Mouse (Mus musculus): Measurements from ENCODE around the gene Atrnl1. TPM values are rescaled to one million over a fixed set of nuclear protein-coding genes. Genes with fewer than 3 reads are reported as not detected.

The Atrnl1 gene
- polyA plus RNA-seq, 1 experiment: 6.9 TPM

- Histone ChIP-seq H3K4me1 (ENCODE audit: control insufficient read depth, insufficient read depth, insufficient read length, low read length) (no peaks in the 10 kb centered on the region), H3K4me3 (ENCODE audit: insufficient read depth, low read depth, low read length) (no peak overlapping the region), H3K27ac (replicated peaks; ENCODE audit: low read depth, low read length) (no peak overlapping the region)
These were observed 114.1 kb downstream of the Atrnl1 start for GRCm38 (mm10) chr19:57724920-57725319.

- Histone ChIP-seq H3K4me1 (ENCODE audit: control insufficient read depth, insufficient read depth, insufficient read length, low read length) (no peaks in the 10 kb centered on the region), H3K4me3 (ENCODE audit: insufficient read depth, low read depth, low read length) (no peak overlapping the region), H3K27ac (replicated peaks; ENCODE audit: low read depth, low read length) (no peak overlapping the region)
These were observed 114.5 kb downstream of the Atrnl1 start for GRCm38 (mm10) chr19:57725326-57725725.

- Histone ChIP-seq H3K4me1 (ENCODE audit: control insufficient read depth, insufficient read depth, insufficient read length, low read length) (no peaks in the 10 kb centered on the region), H3K27ac (replicated peaks; ENCODE audit: low read depth, low read length) (no peak overlapping the region), H3K4me3 (ENCODE audit: insufficient read depth, low read depth, low read length) (no peak overlapping the region)
These were observed 116.2 kb downstream of the Atrnl1 start for GRCm38 (mm10) chr19:57727009-57727408.

GRCm38 (mm10) chr19:57737475-57737874, 126.6 kb downstream of the Atrnl1 start:
- no peak overlapping the region for H3K4me3 ChIP-seq (ENCODE audit: insufficient read depth, low read depth, low read length)
- H3K4me1 ChIP-seq (ENCODE audit: control insufficient read depth, insufficient read depth, insufficient read length, low read length): 0 out of 2 replicates have a peak, but pooled peaks cover 2% of the 10 kb centered on the region
- H3K27ac ChIP-seq (replicated peaks; ENCODE audit: low read depth, low read length): peak overlapping the region; percentile 63

GRCm38 (mm10) chr19:57745579-57745978, 134.7 kb downstream of the Atrnl1 start:
- no peak overlapping the region for H3K4me3 ChIP-seq (ENCODE audit: insufficient read depth, low read depth, low read length)
- H3K4me1 ChIP-seq (ENCODE audit: control insufficient read depth, insufficient read depth, insufficient read length, low read length): no peaks in the 10 kb centered on the region
- no peak overlapping the region for H3K27ac ChIP-seq (replicated peaks; ENCODE audit: low read depth, low read length)

- no peaks in the 10 kb centered on the region for H3K4me1 ChIP-seq (ENCODE audit: control insufficient read depth, insufficient read depth, insufficient read length, low read length)
- H3K4me3 ChIP-seq (ENCODE audit: insufficient read depth, low read depth, low read length): no peak overlapping the region
- no peak overlapping the region for H3K27ac ChIP-seq (replicated peaks; ENCODE audit: low read depth, low read length)
These were observed 135.7 kb downstream of the Atrnl1 start for GRCm38 (mm10) chr19:57746553-57746952.

GRCm38 (mm10) chr19:57752189-57752588, 141.4 kb downstream of the Atrnl1 start:
- Histone ChIP-seq H3K4me3 (ENCODE audit: insufficient read depth, low read depth, low read length) (no peak overlapping the region), H3K4me1 (ENCODE audit: control insufficient read depth, insufficient read depth, insufficient read length, low read length) (no peaks in the 10 kb centered on the region; the same call in 1 of the 2 replicates), H3K27ac (replicated peaks; ENCODE audit: low read depth, low read length) (no peak overlapping the region)

GRCm38 (mm10) chr19:57762526-57762925, 151.7 kb downstream of the Atrnl1 start:
- H3K27ac ChIP-seq (replicated peaks; ENCODE audit: low read depth, low read length): peak overlapping the region; percentile 59; the same call in 1 of the 2 replicates

GRCm38 (mm10) chr19:57764576-57765371, 153.9 kb downstream of the Atrnl1 start:
- H3K27ac ChIP-seq (replicated peaks; ENCODE audit: low read depth, low read length): no peak overlapping the region
- no peaks in the 10 kb centered on the region; the same call in 1 of the 2 replicates for H3K4me1 ChIP-seq (ENCODE audit: control insufficient read depth, insufficient read depth, insufficient read length, low read length)
- H3K4me3 ChIP-seq (ENCODE audit: insufficient read depth, low read depth, low read length): no peak overlapping the region

More at GRCm38 (mm10) chr19:57762526-57762925, 151.7 kb downstream of the Atrnl1 start:
- Histone ChIP-seq H3K4me1 (ENCODE audit: control insufficient read depth, insufficient read depth, insufficient read length, low read length) (no peaks in the 10 kb centered on the region; the same call in 1 of the 2 replicates), H3K4me3 (ENCODE audit: insufficient read depth, low read depth, low read length) (no peak overlapping the region)

- Histone ChIP-seq H3K4me3 (ENCODE audit: insufficient read depth, low read depth, low read length) (no peak overlapping the region), H3K4me1 (ENCODE audit: control insufficient read depth, insufficient read depth, insufficient read length, low read length) (no peaks in the 10 kb centered on the region; the same call in 1 of the 2 replicates), H3K27ac (replicated peaks; ENCODE audit: low read depth, low read length) (no peak overlapping the region)
These were observed 156.2 kb downstream of the Atrnl1 start for GRCm38 (mm10) chr19:57767051-57767450.

GRCm38 (mm10) chr19:57768661-57769060, 157.8 kb downstream of the Atrnl1 start:
- H3K4me1 ChIP-seq (ENCODE audit: control insufficient read depth, insufficient read depth, insufficient read length, low read length): no peaks in the 10 kb centered on the region
- H3K27ac ChIP-seq (replicated peaks; ENCODE audit: low read depth, low read length): no peak overlapping the region

GRCm38 (mm10) chr19:57782366-57783089, 171.7 kb downstream of the Atrnl1 start:
- Histone ChIP-seq H3K4me1 (ENCODE audit: control insufficient read depth, insufficient read depth, insufficient read length, low read length) (peaks cover 2% of the 10 kb centered on the region; the same call in 1 of the 2 replicates), H3K27ac (replicated peaks; ENCODE audit: low read depth, low read length) (no peak overlapping the region), H3K4me3 (ENCODE audit: insufficient read depth, low read depth, low read length) (no peak overlapping the region)

More at GRCm38 (mm10) chr19:57768661-57769060, 157.8 kb downstream of the Atrnl1 start:
- no peak overlapping the region for H3K4me3 ChIP-seq (ENCODE audit: insufficient read depth, low read depth, low read length)

- Histone ChIP-seq H3K4me1 (ENCODE audit: control insufficient read depth, insufficient read depth, insufficient read length, low read length) (peaks cover 2% of the 10 kb centered on the region; the same call in 1 of the 2 replicates), H3K27ac (replicated peaks; ENCODE audit: low read depth, low read length) (no peak overlapping the region), H3K4me3 (ENCODE audit: insufficient read depth, low read depth, low read length) (no peak overlapping the region)
These were observed 175.9 kb downstream of the Atrnl1 start for GRCm38 (mm10) chr19:57786699-57787098.

GRCm38 (mm10) chr19:57802207-57802606, 191.4 kb downstream of the Atrnl1 start:
- no peak overlapping the region for H3K4me3 ChIP-seq (ENCODE audit: insufficient read depth, low read depth, low read length)
- no peaks in the 10 kb centered on the region for H3K4me1 ChIP-seq (ENCODE audit: control insufficient read depth, insufficient read depth, insufficient read length, low read length)
- no peak overlapping the region for H3K27ac ChIP-seq (replicated peaks; ENCODE audit: low read depth, low read length)

GRCm38 (mm10) chr19:57802771-57803482, 192.1 kb downstream of the Atrnl1 start:
- Histone ChIP-seq H3K4me3 (ENCODE audit: insufficient read depth, low read depth, low read length) (no peak overlapping the region), H3K27ac (replicated peaks; ENCODE audit: low read depth, low read length) (no peak overlapping the region), H3K4me1 (ENCODE audit: control insufficient read depth, insufficient read depth, insufficient read length, low read length) (no peaks in the 10 kb centered on the region)
